In the genomic region with DNA sequence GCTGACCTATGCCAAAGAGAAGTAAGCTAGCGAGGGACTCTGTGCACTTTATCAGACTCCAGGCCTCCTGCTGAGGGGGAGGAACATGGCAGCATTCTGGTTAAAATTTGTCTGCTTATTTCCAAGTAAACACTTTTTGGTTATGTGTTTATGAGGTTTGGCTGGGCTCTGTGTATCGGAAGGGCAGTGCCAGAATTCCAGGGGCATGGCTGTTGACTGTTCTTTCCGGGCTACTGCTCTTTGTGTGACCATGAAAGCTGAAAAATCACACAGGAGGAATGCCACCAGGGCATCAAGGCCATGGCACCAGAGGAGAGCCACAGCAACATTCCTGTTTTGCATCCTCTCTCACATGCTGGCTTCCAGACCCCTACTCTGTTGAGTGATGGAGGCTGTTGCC, we compare ENCODE assay signal across 9 mouse cellular contexts. TPM values are rescaled to one million over a fixed set of nuclear protein-coding genes. Genes with fewer than 3 reads are reported as not detected.
DNase-seq lines count a peak whose midpoint lies in the region; ATAC-seq lines count a peak whose summit lies in the region.
"Had no signal": no experiment of that assay in that cellular context is flagged by ENCODE, and none has a peak within 500 bp of the region (broad histone marks: within the 10 kb centered on the region; RNA-seq: fewer than 3 reads in every experiment).

No protein-coding gene starts in this region.

- H3K9me3 ChIP-seq in intestine, embryonic 16.5 days (ENCODE audit: control insufficient read depth, low read length) = no peaks in the 10 kb centered on the region
- H3K9me3 ChIP-seq in intestine, embryonic 15.5 days = no peaks in the 10 kb centered on the region
- H3K9me3 ChIP-seq in embryonic facial prominence, embryonic 15.5 days (replicated peaks) = no peaks in the 10 kb centered on the region
- H3K9me3 ChIP-seq in liver, embryonic 11.5 days (ENCODE audit: control insufficient read depth, low read length) = no peaks in the 10 kb centered on the region

- H3K4me3 ChIP-seq in intestine, embryonic 16.5 days (ENCODE audit: low read length) = no peak overlapping the region
- H3K4me3 ChIP-seq in intestine, embryonic 15.5 days (replicated peaks) = no peak overlapping the region
- no peak overlapping the region for H3K4me3 ChIP-seq in embryonic facial prominence, embryonic 15.5 days (replicated peaks)
- H3K4me3 ChIP-seq in liver, embryonic 11.5 days (ENCODE audit: low read depth, low read length) = no peak overlapping the region

- H3K27me3 ChIP-seq in intestine, embryonic 16.5 days (replicated peaks; ENCODE audit: control insufficient read depth, insufficient read depth, low read length) = no peaks in the 10 kb centered on the region
- no peaks in the 10 kb centered on the region for H3K27me3 ChIP-seq in intestine, embryonic 15.5 days (replicated peaks)
- H3K27me3 ChIP-seq in embryonic facial prominence, embryonic 15.5 days = no peaks in the 10 kb centered on the region
- H3K27me3 ChIP-seq in liver, embryonic 11.5 days (replicated peaks; ENCODE audit: control insufficient read depth, insufficient read depth, low read length) = no peaks in the 10 kb centered on the region

- WGBS in intestine, embryonic 16.5 days = 74% methylated on average over 3 of the region's 3 CpGs
- WGBS in intestine, embryonic 15.5 days = 85% methylated on average over 3 of the region's 3 CpGs
- 65% methylated on average over 3 of the region's 3 CpGs for WGBS in embryonic facial prominence, embryonic 15.5 days
- WGBS in liver, embryonic 11.5 days = 79% methylated on average over 3 of the region's 3 CpGs

- H3K36me3 ChIP-seq in intestine, embryonic 16.5 days (ENCODE audit: control insufficient read depth, insufficient read depth, low read length) = no peaks in the 10 kb centered on the region
- no peaks in the 10 kb centered on the region for H3K36me3 ChIP-seq in intestine, embryonic 15.5 days
- H3K36me3 ChIP-seq in embryonic facial prominence, embryonic 15.5 days = peaks cover 6% of the 10 kb centered on the region; the same call in 1 of the 2 replicates
- peaks cover 5% of the 10 kb centered on the region; the same call in 1 of the 2 replicates for H3K36me3 ChIP-seq in liver, embryonic 11.5 days (ENCODE audit: control insufficient read depth, insufficient read depth, low read length)

- H3K9ac ChIP-seq in intestine, embryonic 16.5 days (ENCODE audit: low read depth, low read length) = peak overlapping the region; percentile 37; the same call in 1 of the 2 replicates
- H3K9ac ChIP-seq in intestine, embryonic 15.5 days = no peak overlapping the region
- peak overlapping the region; percentile 2; the same call in 1 of the 2 replicates for H3K9ac ChIP-seq in embryonic facial prominence, embryonic 15.5 days
- H3K9ac ChIP-seq in liver, embryonic 11.5 days (ENCODE audit: low read depth, low read length) = no peak overlapping the region; the same call in 1 of the 2 replicates

- H3K4me2 ChIP-seq in intestine, embryonic 16.5 days (ENCODE audit: low read depth, low read length) = no peak overlapping the region
- no peak overlapping the region for H3K4me2 ChIP-seq in intestine, embryonic 15.5 days (replicated peaks)
- H3K4me2 ChIP-seq in embryonic facial prominence, embryonic 15.5 days (replicated peaks) = 0 out of 2 replicates have a peak overlapping the region, but pooled peaks have one; percentile 29
- no peak overlapping the region for H3K4me2 ChIP-seq in liver, embryonic 11.5 days

- H3K4me1 ChIP-seq in intestine, embryonic 16.5 days (ENCODE audit: control insufficient read depth, insufficient read depth, low read length) = peaks cover 29% of the 10 kb centered on the region
- peaks cover 39% of the 10 kb centered on the region for H3K4me1 ChIP-seq in intestine, embryonic 15.5 days (replicated peaks)
- H3K4me1 ChIP-seq in embryonic facial prominence, embryonic 15.5 days = peaks cover 44% of the 10 kb centered on the region
- H3K4me1 ChIP-seq in liver, embryonic 11.5 days (replicated peaks; ENCODE audit: control insufficient read depth, insufficient read depth, low read length) = peaks cover 57% of the 10 kb centered on the region

- ATAC-seq in intestine, embryonic 16.5 days = no peak
- no peak for ATAC-seq in intestine, embryonic 15.5 days
- no peak for ATAC-seq in embryonic facial prominence, embryonic 15.5 days (ENCODE audit: insufficient number of reproducible peaks, low FRiP score, low TSS enrichment, low read depth)
- ATAC-seq in liver, embryonic 11.5 days (replicated peaks; ENCODE audit: low FRiP score) = no peak
- no peak for ATAC-seq in activated CD4-positive, CD25-positive, alpha-beta regulatory T cell, adult 4 months

- peak; percentile 45 for DNase-seq in adrenal gland, postnatal 14 days
- no peak for DNase-seq in liver, embryonic 11.5 days (ENCODE audit: low spot score)
- no peak for DNase-seq in ovary, postnatal 36 days (ENCODE audit: low spot score)

- no peak overlapping the region; the same call in 1 of the 2 replicates for H3K27ac ChIP-seq in intestine, embryonic 16.5 days (ENCODE audit: low read length)
- H3K27ac ChIP-seq in intestine, embryonic 15.5 days = no peak overlapping the region
- H3K27ac ChIP-seq in embryonic facial prominence, embryonic 15.5 days (replicated peaks) = peak overlapping the region; percentile 80; the same call in 1 of the 2 replicates
- H3K27ac ChIP-seq in liver, embryonic 11.5 days (ENCODE audit: low read depth, low read length) = peak overlapping the region; percentile 100; the same call in 1 of the 2 replicates
- H3K27ac ChIP-seq: macrophage had no signal

RNA-seq across cellular contexts. Expression of a gene that starts 5.7 kb away (rescaled TPM):
- 33.8 and 38.6 TPM in 2 replicates for polyA plus RNA-seq in intestine, embryonic 16.5 days (2015; fragmentation: Nextera tagmentation; extraction: Ambion mirVana)
- 25.4 and 31.4 TPM in 2 replicates for polyA plus RNA-seq in intestine, embryonic 15.5 days (2015; fragmentation: Nextera tagmentation; extraction: Ambion mirVana)
- not detected in 2 replicates for total RNA-seq in adrenal gland, postnatal 14 days (2021)
- 1.6 and 2.6 TPM in 2 replicates for polyA plus RNA-seq in embryonic facial prominence, embryonic 15.5 days (2015; fragmentation: Nextera tagmentation; extraction: Ambion mirVana)
- polyA plus RNA-seq in liver, embryonic 11.5 days (2014; fragmentation: Nextera tagmentation; extraction: Ambion mirVana) = 3.5 and 3.6 TPM in 2 replicates
- polyA plus RNA-seq in activated CD4-positive, CD25-positive, alpha-beta regulatory T cell, adult 4 months (2017; shearing (Covaris generic)) = 1 to 10 TPM; 2.5 to 3.6 TPM
- total RNA-seq: left cerebral cortex, postnatal 36 days had no signal
- polyA plus RNA-seq: macrophage had no signal

RNA-seq across cellular contexts. Expression of a gene that starts 6.3 kb away (rescaled TPM):
- 1.6 and 3.1 TPM in 2 replicates for polyA plus RNA-seq in intestine, embryonic 16.5 days (2015; fragmentation: Nextera tagmentation; extraction: Ambion mirVana)
- polyA plus RNA-seq in intestine, embryonic 15.5 days (2015; fragmentation: Nextera tagmentation; extraction: Ambion mirVana) = 1.6 and 3.0 TPM in 2 replicates
- 0.82 and 1.3 TPM in 2 replicates for total RNA-seq in adrenal gland, postnatal 14 days (2021)
- 19.6 and 23.0 TPM in 2 replicates for polyA plus RNA-seq in embryonic facial prominence, embryonic 15.5 days (2015; fragmentation: Nextera tagmentation; extraction: Ambion mirVana)
- polyA plus RNA-seq in liver, embryonic 11.5 days (2014; fragmentation: Nextera tagmentation; extraction: Ambion mirVana) = 39.5 and 45.9 TPM in 2 replicates
- 1 to 10 TPM in 1 of 2 experiments, under 1 TPM in 1; 0.89 to 1.2 TPM for polyA plus RNA-seq in activated CD4-positive, CD25-positive, alpha-beta regulatory T cell, adult 4 months (2017; shearing (Covaris generic))
- total RNA-seq: left cerebral cortex, postnatal 36 days had no signal

RNA-seq across cellular contexts. Expression of a gene that starts 27.0 kb away (rescaled TPM):
- polyA plus RNA-seq in intestine, embryonic 16.5 days (2015; fragmentation: Nextera tagmentation; extraction: Ambion mirVana) = 27.3 and 29.2 TPM in 2 replicates
- 31.6 and 38.2 TPM in 2 replicates for polyA plus RNA-seq in intestine, embryonic 15.5 days (2015; fragmentation: Nextera tagmentation; extraction: Ambion mirVana)
- 40.9 and 42.9 TPM in 2 replicates for total RNA-seq in adrenal gland, postnatal 14 days (2021)
- 32.9 and 38.1 TPM in 2 replicates for polyA plus RNA-seq in embryonic facial prominence, embryonic 15.5 days (2015; fragmentation: Nextera tagmentation; extraction: Ambion mirVana)
- 36.5 and 39.9 TPM in 2 replicates for polyA plus RNA-seq in liver, embryonic 11.5 days (2014; fragmentation: Nextera tagmentation; extraction: Ambion mirVana)
- polyA plus RNA-seq in activated CD4-positive, CD25-positive, alpha-beta regulatory T cell, adult 4 months (2017; shearing (Covaris generic)) = 10 to 100 TPM; 36.0 to 53.3 TPM

RNA-seq across cellular contexts. Expression of a gene that starts 27.2 kb away (rescaled TPM):
- 15.7 and 16.7 TPM in 2 replicates for polyA plus RNA-seq in intestine, embryonic 16.5 days (2015; fragmentation: Nextera tagmentation; extraction: Ambion mirVana)
- polyA plus RNA-seq in intestine, embryonic 15.5 days (2015; fragmentation: Nextera tagmentation; extraction: Ambion mirVana) = 16.2 and 21.0 TPM in 2 replicates
- total RNA-seq in adrenal gland, postnatal 14 days (2021) = 18.3 and 22.3 TPM in 2 replicates
- polyA plus RNA-seq in embryonic facial prominence, embryonic 15.5 days (2015; fragmentation: Nextera tagmentation; extraction: Ambion mirVana) = 21.4 and 23.9 TPM in 2 replicates
- 19.8 and 22.9 TPM in 2 replicates for polyA plus RNA-seq in liver, embryonic 11.5 days (2014; fragmentation: Nextera tagmentation; extraction: Ambion mirVana)
- polyA plus RNA-seq in activated CD4-positive, CD25-positive, alpha-beta regulatory T cell, adult 4 months (2017; shearing (Covaris generic)) = 10 to 100 TPM; 12.1 to 22.5 TPM

RNA-seq across cellular contexts. Expression of a gene that starts 47.9 kb away (rescaled TPM):
- polyA plus RNA-seq in intestine, embryonic 16.5 days (2015; fragmentation: Nextera tagmentation; extraction: Ambion mirVana) = 168 and 230 TPM in 2 replicates
- polyA plus RNA-seq in intestine, embryonic 15.5 days (2015; fragmentation: Nextera tagmentation; extraction: Ambion mirVana) = 95.2 and 111 TPM in 2 replicates
- 0.26 TPM in 1 of 2 replicates, not detected in the other for total RNA-seq in adrenal gland, postnatal 14 days (2021)
- polyA plus RNA-seq in embryonic facial prominence, embryonic 15.5 days (2015; fragmentation: Nextera tagmentation; extraction: Ambion mirVana) = 0.54 and 0.57 TPM in 2 replicates
- polyA plus RNA-seq in liver, embryonic 11.5 days (2014; fragmentation: Nextera tagmentation; extraction: Ambion mirVana) = 0.56 and 0.89 TPM in 2 replicates
- polyA plus RNA-seq in activated CD4-positive, CD25-positive, alpha-beta regulatory T cell, adult 4 months (2017; shearing (Covaris generic)) = not detected

Comparison
In these comparisons a context has a peak if more than half of its experiments do, and no peak if none do; other contexts are left out.
1. H3K9ac ChIP-seq: peak in intestine, embryonic 16.5 days (single experiment) and embryonic facial prominence, embryonic 15.5 days (single experiment); none in intestine, embryonic 15.5 days (single experiment) and liver, embryonic 11.5 days (single experiment).
2. H3K27ac ChIP-seq: peak in embryonic facial prominence, embryonic 15.5 days (single experiment) and liver, embryonic 11.5 days (single experiment); none in intestine, embryonic 16.5 days (single experiment) and intestine, embryonic 15.5 days (single experiment).